25 mouse cellular contexts compared by ENCODE assay signal in the genomic region with DNA sequence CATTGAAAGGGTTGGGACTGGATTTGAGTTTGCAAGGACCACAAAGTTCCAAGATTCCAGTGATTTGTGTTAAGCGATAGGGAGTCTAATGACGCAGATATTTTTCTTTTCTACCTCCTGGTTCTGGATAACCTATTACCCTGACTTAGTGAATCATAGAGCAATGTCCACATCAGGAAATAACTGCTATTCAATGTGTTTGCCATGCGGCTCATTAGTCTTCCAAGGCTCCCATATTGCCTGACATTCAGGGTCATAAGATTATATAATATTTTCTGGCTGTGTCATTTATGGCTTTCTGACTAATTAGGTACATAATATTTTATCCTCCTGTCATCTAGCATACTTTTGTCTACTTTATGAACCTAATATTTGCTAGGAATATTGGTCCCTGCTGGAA.
DNase-seq lines count a peak whose midpoint lies in the region; ATAC-seq and TF ChIP-seq lines count a peak whose summit lies in the region.
"Had no signal": no experiment of that assay in that cellular context is flagged by ENCODE, and none has a peak within 500 bp of the region (broad histone marks: within the 10 kb centered on the region; RNA-seq: fewer than 3 reads in every experiment).

No protein-coding gene starts in this region.

- no peak for DNase-seq in stomach, postnatal 0 days (ENCODE audit: low spot score)
- DNase-seq in ovary, adult 18-20 months (ENCODE audit: low spot score) = no peak
- no peak for DNase-seq in gastrocnemius, adult 18-20 months (ENCODE audit: low spot score)
- DNase-seq: adrenal gland, adult 8-10 months; adrenal gland, postnatal 14 days; adrenal gland, postnatal 36 days; B cell, adult 2 months; cerebellum, adult 11-12 months; cerebellum, adult 2 months; cerebellum, adult 9-10 months; cerebellum, postnatal 10 days; cerebellum, postnatal 25 days had no signal

- WGBS in intestine, embryonic 15.5 days = 86% methylated on average over 3 of the region's 3 CpGs
- 58% methylated on average over 3 of the region's 3 CpGs for WGBS in intestine, postnatal 0 days
- WGBS in stomach, postnatal 0 days = 76% methylated on average over 3 of the region's 3 CpGs

- H3K9ac ChIP-seq in intestine, embryonic 15.5 days = no peak overlapping the region
- H3K9ac ChIP-seq in intestine, postnatal 0 days (ENCODE audit: low read depth, low read length) = no peak overlapping the region
- H3K9ac ChIP-seq in stomach, postnatal 0 days (ENCODE audit: low read length) = no peak overlapping the region
- H3K9ac ChIP-seq: embryonic facial prominence, embryonic 13.5 days; embryonic facial prominence, embryonic 15.5 days; forebrain, embryonic 12.5 days had no signal

- no peak overlapping the region for H3K4me2 ChIP-seq in intestine, embryonic 15.5 days (replicated peaks)
- no peak overlapping the region for H3K4me2 ChIP-seq in intestine, postnatal 0 days (replicated peaks; ENCODE audit: low read depth)
- H3K4me2 ChIP-seq in stomach, postnatal 0 days (replicated peaks; ENCODE audit: low read depth) = no peak overlapping the region
- H3K4me2 ChIP-seq: embryonic facial prominence, embryonic 13.5 days; embryonic facial prominence, embryonic 15.5 days; forebrain, embryonic 12.5 days had no signal

- H3K27ac ChIP-seq in intestine, embryonic 15.5 days = no peak overlapping the region
- H3K27ac ChIP-seq in intestine, postnatal 0 days (ENCODE audit: low read depth, low read length) = no peak overlapping the region
- H3K27ac ChIP-seq in stomach, postnatal 0 days (replicated peaks) = no peak overlapping the region
- H3K27ac ChIP-seq: embryonic facial prominence, embryonic 13.5 days; embryonic facial prominence, embryonic 15.5 days; forebrain, embryonic 10.5 days; forebrain, embryonic 12.5 days had no signal

- no peaks in the 10 kb centered on the region for H3K27me3 ChIP-seq in intestine, embryonic 15.5 days (replicated peaks)
- H3K27me3 ChIP-seq in intestine, postnatal 0 days (replicated peaks; ENCODE audit: control insufficient read depth, insufficient read depth, low read length) = no peaks in the 10 kb centered on the region
- no peaks in the 10 kb centered on the region for H3K27me3 ChIP-seq in stomach, postnatal 0 days (ENCODE audit: control insufficient read depth, insufficient read depth, low read length)
- H3K27me3 ChIP-seq: embryonic facial prominence, embryonic 13.5 days; embryonic facial prominence, embryonic 15.5 days; forebrain, embryonic 12.5 days; Patski had no signal

- H3K36me3 ChIP-seq in intestine, embryonic 15.5 days = no peaks in the 10 kb centered on the region
- H3K36me3 ChIP-seq in intestine, postnatal 0 days (ENCODE audit: control insufficient read depth, insufficient read depth) = no peaks in the 10 kb centered on the region
- H3K36me3 ChIP-seq in stomach, postnatal 0 days (ENCODE audit: control insufficient read depth, insufficient read depth, low read length) = no peaks in the 10 kb centered on the region
- H3K36me3 ChIP-seq: embryonic facial prominence, embryonic 13.5 days; embryonic facial prominence, embryonic 15.5 days; forebrain, embryonic 10.5 days; forebrain, embryonic 12.5 days; G1E had no signal

- H3K9me3 ChIP-seq in intestine, embryonic 15.5 days = no peaks in the 10 kb centered on the region
- H3K9me3 ChIP-seq in intestine, postnatal 0 days (ENCODE audit: control insufficient read depth) = no peaks in the 10 kb centered on the region
- no peaks in the 10 kb centered on the region for H3K9me3 ChIP-seq in stomach, postnatal 0 days (ENCODE audit: control insufficient read depth, low read length)
- H3K9me3 ChIP-seq: embryonic facial prominence, embryonic 13.5 days; embryonic facial prominence, embryonic 15.5 days; forebrain, embryonic 10.5 days; forebrain, embryonic 12.5 days had no signal

- no peaks in the 10 kb centered on the region for H3K4me1 ChIP-seq in intestine, embryonic 15.5 days (replicated peaks)
- no peaks in the 10 kb centered on the region for H3K4me1 ChIP-seq in intestine, postnatal 0 days (replicated peaks; ENCODE audit: control insufficient read depth, insufficient read depth, low read length)
- H3K4me1 ChIP-seq in stomach, postnatal 0 days (replicated peaks; ENCODE audit: control insufficient read depth, insufficient read depth) = no peaks in the 10 kb centered on the region
- H3K4me1 ChIP-seq: embryonic facial prominence, embryonic 13.5 days; embryonic facial prominence, embryonic 15.5 days; forebrain, embryonic 10.5 days; forebrain, embryonic 12.5 days had no signal

- ATAC-seq in intestine, embryonic 15.5 days = peak; percentile 51; the same call in 1 of the 2 replicates
- ATAC-seq in intestine, postnatal 0 days = peak; percentile 67; the same call in 1 of the 2 replicates
- ATAC-seq in stomach, postnatal 0 days (ENCODE audit: low FRiP score, low TSS enrichment) = peak; percentile 72; the same call in 1 of the 2 replicates
- ATAC-seq: activated CD4-positive, CD25-positive, alpha-beta regulatory T cell, adult 4 months; CD4-positive, CD25-positive, alpha-beta regulatory T cell, adult 4 months; forebrain, embryonic 14.5 days; forebrain, embryonic 16.5 days; Patski had no signal

- TF ChIP-seq EP300 in stomach, postnatal 0 days (optimal IDR thresholded peaks at IDR 0.05) = no peak

- no peak for TF ChIP-seq CTCF in intestine, postnatal 0 days (IDR thresholded peaks at IDR 0.05; ENCODE audit: low read depth)
- TF ChIP-seq CTCF in stomach, postnatal 0 days (IDR thresholded peaks at IDR 0.05; ENCODE audit: low read depth) = no peak

- no peak overlapping the region for H3K4me3 ChIP-seq in intestine, embryonic 15.5 days (replicated peaks)
- H3K4me3 ChIP-seq in intestine, postnatal 0 days (ENCODE audit: low read depth, low read length) = no peak overlapping the region
- no peak overlapping the region for H3K4me3 ChIP-seq in stomach, postnatal 0 days (ENCODE audit: low read depth, low read length)
- H3K4me3 ChIP-seq: embryonic facial prominence, embryonic 13.5 days; embryonic facial prominence, embryonic 15.5 days; erythroblast, embryonic 14.5 days; forebrain, embryonic 10.5 days; forebrain, embryonic 12.5 days had no signal
